Mouse (Mus musculus) hindbrain, embryonic 16.5 days (tissue): ENCODE measurements around the gene Cdc73. TPM values are rescaled to one million over a fixed set of nuclear protein-coding genes. Genes with fewer than 3 reads are reported as not detected.
"Not testable (repeated sequence)": the region's sequence is repeated elsewhere in the genome, so short reads cannot be mapped to it uniquely, and the experiment has no call there.

Experiments
- ATAC-seq: fragments of 200-750 bp; cut with Nextera tagmentation; 2 replicates; pipeline ENCODE4 v1.8.0; 2017; ENCODE audit warnings: moderate TSS enrichment, moderate library complexity
- H3K27ac ChIP-seq: fragments of 300-500 bp; sonication (generic); 2 replicates; pipeline ENCODE4 v1.5.1; 2014; ENCODE audit warnings: low read depth, mild to moderate bottlenecking, control low read depth, low read length, moderate library complexity
- H3K27me3 ChIP-seq: fragments of 300-500 bp; sonication (generic); replicated peaks from 2 replicates; pipeline ENCODE4 v1.6.1; 2014; ENCODE audit warnings: low read length; ENCODE audit not compliant: control insufficient read depth, insufficient read depth
- H3K36me3 ChIP-seq: fragments of 300-500 bp; sonication (generic); 2 replicates; pipeline ENCODE4 v1.6.1; 2014; ENCODE audit warnings: mild to moderate bottlenecking, low read length, moderate library complexity, mixed read lengths; ENCODE audit not compliant: control insufficient read depth, insufficient read depth
- H3K4me1 ChIP-seq: fragments of 300-500 bp; sonication (generic); 2 replicates; pipeline ENCODE4 v1.6.1; 2014; ENCODE audit warnings: low read depth, low read length; ENCODE audit not compliant: control insufficient read depth, insufficient read depth
- H3K4me2 ChIP-seq: fragments of 300-500 bp; sonication (generic); 2 replicates; pipeline ENCODE4 v1.6.1; 2014; ENCODE audit warnings: mild to moderate bottlenecking, low read length, control low read depth, moderate library complexity
- H3K4me3 ChIP-seq: fragments of 300-500 bp; sonication (generic); 2 replicates; pipeline ENCODE4 v1.5.1; 2014; ENCODE audit warnings: mild to moderate bottlenecking, low read length, control low read depth, moderate library complexity
- H3K9ac ChIP-seq: fragments of 300-500 bp; sonication (generic); 2 replicates; pipeline ENCODE4 v1.6.1; 2014; ENCODE audit warnings: low read depth, mild to moderate bottlenecking, control low read depth, low read length, moderate library complexity
- H3K9me3 ChIP-seq: fragments of 300-500 bp; sonication (generic); 2 replicates; pipeline ENCODE4 v1.6.1; 2014; ENCODE audit warnings: mild to moderate bottlenecking, low read length, moderate library complexity; ENCODE audit not compliant: control insufficient read depth
- WGBS: fragments of 180-500 bp; shearing (Covaris S2); extraction: QIAGEN DNeasy Blood & Tissue Kit; methylation state at CpG from one replicate; pipeline ENCODE4 v1.1.7; 2014; 5-methylcytosine and 5-hydroxymethylcytosine counted together
- polyA plus RNA-seq: library from polyadenylated mRNA; unstranded; fragments of >200 nt; fragmentation: Nextera tagmentation; extraction: Ambion mirVana; gene quantifications from 2 replicates; pipeline ENCODE4 v1.2.1, GENCODE M21; 2015

Gene Cdc73
- polyA plus RNA-seq, 1 experiment from 2014 or later: 7.7 TPM

DNA sequence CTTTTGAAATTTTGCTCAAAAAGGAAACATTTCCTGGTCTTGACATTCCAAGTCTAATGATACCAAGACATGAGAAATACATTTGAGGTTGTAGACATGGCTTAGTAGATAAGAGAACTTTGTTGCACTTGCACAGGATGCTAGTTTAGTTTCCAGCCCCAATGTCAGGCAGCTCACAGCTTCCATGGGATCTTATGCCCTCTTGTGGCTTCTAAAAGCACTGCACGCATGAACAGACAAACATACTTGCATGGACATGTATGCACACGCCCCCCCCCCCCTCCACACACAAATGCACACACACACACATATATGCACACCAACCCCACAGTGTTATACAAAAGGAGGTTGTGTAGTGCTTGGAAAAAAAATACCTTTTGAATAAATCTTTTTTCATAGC lies 28.2 kb upstream of the Cdc73 start:
- H3K4me1 ChIP-seq: no peaks in the 10 kb centered on the region
- no peak overlapping the region for H3K4me2 ChIP-seq
- no peak overlapping the region for H3K27ac ChIP-seq
- H3K27me3 ChIP-seq: no peaks in the 10 kb centered on the region
- H3K4me3 ChIP-seq: no peak overlapping the region
- H3K9me3 ChIP-seq: no peaks in the 10 kb centered on the region
- no peak for ATAC-seq
- H3K36me3 ChIP-seq: no peaks in the 10 kb centered on the region
- 80% methylated on average over 2 of the region's 2 CpGs for WGBS
- no peak overlapping the region for H3K9ac ChIP-seq

DNA sequence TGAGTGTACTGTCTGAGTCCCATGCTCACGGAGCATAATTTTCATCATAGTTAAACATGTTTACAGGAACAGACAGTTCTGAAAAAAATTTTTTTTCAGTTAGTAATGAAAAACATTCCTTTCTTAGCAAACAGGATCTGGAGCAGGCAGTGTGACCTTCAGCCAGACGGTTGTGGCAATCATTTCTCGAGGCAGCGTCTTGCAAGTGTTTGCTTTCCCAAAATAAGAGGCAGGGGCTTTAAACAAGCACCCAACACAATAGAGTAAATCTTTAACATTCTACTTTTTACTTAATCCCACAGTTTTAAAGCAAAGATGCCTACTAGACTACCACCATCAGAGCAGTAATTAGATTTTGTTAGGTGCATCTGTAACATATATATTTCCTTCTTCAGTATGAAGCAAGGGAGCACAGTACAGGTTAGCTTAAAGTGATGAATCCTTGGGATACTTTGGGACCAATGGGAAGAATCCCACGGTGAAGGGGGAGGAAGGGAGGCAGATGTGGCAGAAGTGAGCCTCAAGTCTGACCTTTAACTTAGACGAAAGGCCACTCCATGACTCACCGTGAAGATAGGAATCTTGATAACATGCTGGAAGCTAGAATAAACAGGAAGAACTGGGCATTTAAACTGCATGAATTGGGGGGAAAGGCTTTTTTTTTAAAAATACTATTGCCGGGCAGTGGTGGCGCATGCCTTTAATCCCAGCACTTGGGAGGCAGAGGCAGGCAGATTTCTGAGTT lies 25.2 kb upstream of the Cdc73 start:
- no peak overlapping the region for H3K4me3 ChIP-seq
- WGBS: 80% methylated on average over 9 of the region's 9 CpGs
- no peaks in the 10 kb centered on the region for H3K9me3 ChIP-seq
- H3K36me3 ChIP-seq: no peaks in the 10 kb centered on the region
- no peak overlapping the region for H3K27ac ChIP-seq
- no peaks in the 10 kb centered on the region for H3K4me1 ChIP-seq
- no peaks in the 10 kb centered on the region for H3K27me3 ChIP-seq
- no peak overlapping the region for H3K4me2 ChIP-seq
- no peak overlapping the region for H3K9ac ChIP-seq
- ATAC-seq: no peak

DNA sequence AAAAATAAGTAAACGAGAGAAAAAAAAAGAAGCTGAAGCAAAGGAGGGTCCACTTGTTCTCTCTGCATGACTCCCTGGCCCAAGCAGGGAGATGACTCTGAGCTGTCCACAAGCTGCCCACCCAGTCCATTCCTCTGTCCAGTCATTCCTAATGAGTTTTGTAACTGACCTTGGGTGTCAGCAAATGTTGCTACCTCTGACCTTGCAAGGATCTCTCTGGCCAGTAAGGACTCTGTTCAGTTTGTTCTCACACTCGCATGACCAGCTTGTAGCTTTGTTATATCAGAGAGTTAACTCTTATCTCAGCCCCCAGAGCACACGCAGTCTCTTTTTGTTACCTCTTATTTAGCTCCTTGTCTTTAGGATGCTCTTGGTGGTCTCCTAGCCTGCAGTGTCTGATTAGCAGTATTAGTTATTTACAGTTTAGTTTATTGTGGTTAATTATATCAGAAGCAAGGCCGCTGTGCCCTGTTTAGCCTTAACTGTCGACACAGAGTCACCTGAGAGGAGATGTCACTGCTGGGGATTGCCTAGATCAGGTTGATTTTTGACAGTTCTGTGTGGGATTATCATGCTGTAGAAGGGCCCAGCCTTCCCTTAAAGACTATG lies 21.9 kb upstream of the Cdc73 start:
- WGBS: 89% methylated on average over 5 of the region's 5 CpGs
- Histone ChIP-seq H3K27me3 (no peaks in the 10 kb centered on the region), H3K36me3 (no peaks in the 10 kb centered on the region), H3K27ac (no peak overlapping the region), H3K4me3 (no peak overlapping the region), H3K4me1 (no peaks in the 10 kb centered on the region), H3K9me3 (no peaks in the 10 kb centered on the region), H3K9ac (no peak overlapping the region), H3K4me2 (no peak overlapping the region)
- ATAC-seq: no peak

DNA sequence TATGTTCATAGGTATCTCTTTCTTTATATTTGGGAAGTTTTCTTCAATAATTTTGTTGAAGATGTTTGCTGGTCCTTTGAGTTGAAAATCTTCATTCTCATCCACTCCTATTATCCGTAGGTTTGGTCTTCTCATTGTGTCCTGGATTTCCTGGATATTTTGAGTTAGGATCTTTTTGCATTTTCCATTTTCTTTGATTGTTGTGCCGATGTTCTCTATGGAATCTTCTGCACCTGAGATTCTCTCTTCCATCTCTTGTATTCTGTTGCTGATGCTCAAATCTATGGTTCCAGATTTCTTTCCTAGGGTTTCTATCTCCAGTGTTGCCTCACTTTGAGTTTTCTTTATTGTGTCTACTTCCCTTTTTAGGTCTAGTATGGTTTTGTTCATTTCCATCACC lies 13.3 kb upstream of the Cdc73 start, which contains the start of gene Glrx2:
TSS of gene Glrx2 (plus strand) at position 301 of the 400 bp plus-strand sequence.
- not testable (repeated sequence) for H3K36me3 ChIP-seq, H3K4me3 ChIP-seq, H3K27ac ChIP-seq, H3K4me2 ChIP-seq, H3K27me3 ChIP-seq, ATAC-seq, H3K4me1 ChIP-seq, H3K9me3 ChIP-seq, H3K9ac ChIP-seq
- no CpG with 5 or more reads among the region's 2 CpGs for WGBS

DNA sequence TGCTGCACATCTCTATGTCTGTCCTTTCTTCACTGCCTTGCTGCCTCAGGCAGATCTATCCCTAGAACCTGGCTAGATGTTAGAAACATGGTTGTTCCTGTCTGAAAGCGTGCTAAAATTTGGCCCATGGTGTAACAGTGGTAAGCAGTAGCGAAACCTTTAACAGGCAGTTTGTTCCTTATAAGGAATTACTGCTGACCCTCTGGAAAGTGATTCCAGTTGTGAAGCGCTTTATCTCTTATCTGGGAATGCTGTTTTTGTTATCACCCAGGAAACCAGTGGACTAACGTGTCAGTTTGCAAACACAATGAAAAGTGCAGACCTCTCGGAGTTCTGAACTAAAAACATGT lies 7.9 kb upstream of the Cdc73 start:
- Histone ChIP-seq H3K4me2 (no peak overlapping the region), H3K9ac (no peak overlapping the region), H3K9me3 (no peaks in the 10 kb centered on the region), H3K36me3 (no peaks in the 10 kb centered on the region), H3K4me1 (no peaks in the 10 kb centered on the region), H3K4me3 (no peak overlapping the region), H3K27me3 (no peaks in the 10 kb centered on the region), H3K27ac (no peak overlapping the region)
- no peak for ATAC-seq
- 75% methylated on average over 5 of the region's 5 CpGs for WGBS

DNA sequence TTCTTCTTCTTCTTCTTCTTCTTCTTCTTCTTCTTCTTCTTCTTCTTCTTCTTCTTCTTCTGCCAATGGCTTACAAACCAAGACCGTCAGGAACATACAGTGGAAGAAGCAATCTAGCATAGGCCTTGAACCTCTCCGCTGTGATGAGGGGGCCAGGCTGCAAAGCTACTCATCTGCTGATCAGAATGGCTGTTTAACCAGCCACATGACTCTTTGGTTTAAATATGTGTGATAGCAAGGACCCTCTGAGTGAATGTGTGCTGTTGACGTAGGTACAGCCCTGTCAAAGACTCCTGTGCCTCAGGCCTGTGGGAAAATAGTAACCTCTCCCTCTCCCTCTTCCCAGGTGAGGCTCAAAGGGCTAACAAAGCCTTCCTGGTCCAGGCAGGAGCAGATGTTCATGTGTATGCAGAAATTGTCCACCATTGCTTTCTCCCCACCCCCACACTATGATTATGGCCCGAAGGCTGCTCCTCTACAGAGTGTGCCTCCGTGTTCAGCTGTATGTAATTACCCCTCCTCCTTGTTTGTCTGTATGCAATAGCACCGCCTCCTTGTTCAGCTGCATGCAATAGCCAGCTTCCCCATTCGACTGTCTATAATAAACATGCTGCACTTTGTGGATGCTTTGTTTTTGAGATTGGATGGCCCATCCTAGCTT lies 7.4 kb upstream of the Cdc73 start:
- H3K4me2 ChIP-seq: no peak overlapping the region
- no peak overlapping the region for H3K4me3 ChIP-seq
- no peaks in the 10 kb centered on the region for H3K36me3 ChIP-seq
- WGBS: 65% methylated on average over 7 of the region's 7 CpGs
- no peak for ATAC-seq
- H3K27ac ChIP-seq: no peak overlapping the region
- H3K27me3 ChIP-seq: no peaks in the 10 kb centered on the region
- H3K9me3 ChIP-seq: no peaks in the 10 kb centered on the region
- H3K4me1 ChIP-seq: no peaks in the 10 kb centered on the region
- H3K9ac ChIP-seq: no peak overlapping the region

DNA sequence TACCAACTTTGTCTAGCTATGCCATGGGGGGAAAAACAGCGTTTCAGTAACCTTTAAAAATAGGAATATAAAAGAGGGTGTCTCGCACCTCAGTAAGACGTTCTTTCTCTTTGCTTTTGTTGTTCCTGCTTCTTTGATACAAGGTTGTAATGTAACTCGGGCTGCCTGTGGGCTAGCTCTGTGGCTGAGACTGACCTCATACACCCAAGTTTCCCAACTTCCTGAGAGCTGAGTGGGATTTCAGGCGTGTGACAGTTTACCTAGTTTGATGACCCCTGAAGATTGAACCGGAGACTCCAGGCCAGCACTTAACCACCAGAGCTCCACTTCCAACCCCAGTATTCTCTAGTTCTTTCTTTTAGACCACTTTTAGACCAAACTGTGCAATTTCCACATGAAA lies 5.7 kb upstream of the Cdc73 start:
- Histone ChIP-seq H3K9me3 (no peaks in the 10 kb centered on the region), H3K27me3 (no peaks in the 10 kb centered on the region), H3K4me2 (no peak overlapping the region), H3K36me3 (no peaks in the 10 kb centered on the region), H3K4me1 (no peaks in the 10 kb centered on the region), H3K4me3 (no peak overlapping the region), H3K27ac (no peak overlapping the region), H3K9ac (no peak overlapping the region)
- WGBS: 76% methylated on average over 6 of the region's 6 CpGs
- ATAC-seq: no peak

DNA sequence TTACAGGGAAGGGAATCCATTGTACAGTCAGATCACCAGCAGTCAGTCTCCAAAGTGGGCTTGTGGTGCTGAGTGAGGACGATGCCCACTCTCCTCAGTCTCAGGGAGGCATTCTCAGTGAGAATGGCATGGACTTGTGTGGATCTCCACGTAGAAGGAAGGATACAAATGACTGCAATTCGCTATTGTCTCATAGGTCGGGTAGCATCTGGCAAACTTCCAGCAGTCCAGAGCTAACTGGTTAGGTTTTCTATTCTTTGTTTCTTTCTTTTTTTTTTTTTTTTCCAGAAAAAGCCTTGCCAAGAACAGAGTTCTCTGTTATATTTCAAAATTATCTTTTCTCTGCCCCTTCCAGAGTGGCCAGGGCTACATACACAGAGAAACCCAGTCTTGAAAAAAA lies 4.3 kb upstream of the Cdc73 start:
- Histone ChIP-seq H3K36me3 (no peaks in the 10 kb centered on the region), H3K9me3 (no peaks in the 10 kb centered on the region), H3K9ac (no peak overlapping the region), H3K27ac (no peak overlapping the region), H3K27me3 (no peaks in the 10 kb centered on the region), H3K4me3 (no peak overlapping the region), H3K4me1 (no peaks in the 10 kb centered on the region), H3K4me2 (no peak overlapping the region)
- ATAC-seq: no peak
- WGBS: 41% methylated on average over 4 of the region's 4 CpGs

DNA sequence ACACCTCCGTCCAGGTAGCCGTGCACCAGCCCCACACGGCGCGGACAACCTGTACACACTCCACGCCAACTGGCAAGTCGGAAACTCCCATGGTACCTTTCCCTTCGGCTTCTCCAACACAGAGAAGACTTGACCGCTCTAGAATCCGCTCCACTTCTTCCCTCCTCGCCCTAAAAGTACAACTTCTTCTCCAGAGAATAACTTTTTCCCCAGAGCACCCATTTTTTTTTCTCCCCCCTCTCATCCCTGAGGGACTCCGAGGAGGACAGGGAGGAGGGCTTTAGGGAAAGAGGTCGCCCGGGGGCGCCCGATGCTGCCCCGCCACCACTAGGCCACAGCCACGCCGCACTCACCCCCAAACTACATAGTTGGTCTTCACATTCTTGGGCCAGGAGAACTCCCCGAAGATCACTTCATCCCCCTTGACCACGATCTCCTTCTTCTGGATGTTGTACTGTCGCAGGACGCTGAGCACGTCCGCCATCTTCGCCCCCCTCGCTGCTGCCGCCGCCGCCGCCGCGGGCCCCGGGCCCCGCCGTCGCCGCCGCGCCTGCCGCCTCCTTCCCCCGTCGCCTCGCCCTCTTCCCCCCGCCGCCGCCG lies 452 bp downstream of the Cdc73 start:
- 0% methylated on average over 32 of the region's 48 CpGs for WGBS
- peak; percentile 84 for ATAC-seq
- H3K27ac ChIP-seq: peak overlapping the region; percentile 94
- H3K9me3 ChIP-seq: no peaks in the 10 kb centered on the region
- no peaks in the 10 kb centered on the region for H3K27me3 ChIP-seq
- H3K36me3 ChIP-seq: peaks cover 2% of the 10 kb centered on the region; the same call in 1 of the 2 replicates
- peak overlapping the region; percentile 76 for H3K4me3 ChIP-seq
- H3K9ac ChIP-seq: peak overlapping the region; percentile 94
- H3K4me2 ChIP-seq: peak overlapping the region; percentile 85
- peaks cover 11% of the 10 kb centered on the region for H3K4me1 ChIP-seq
